Mouse (Mus musculus) liver, embryonic 15.5 days (tissue): ENCODE results near the gene Pir. TPM values are rescaled to one million over a fixed set of nuclear protein-coding genes. Genes with fewer than 3 reads are reported as not detected.

Experiments
- ATAC-seq: fragments of 200-750 bp; cut with Nextera tagmentation; 2 replicates; pipeline ENCODE4 v1.8.0; 2017; ENCODE audit warnings: moderate number of reproducible peaks, mild to moderate bottlenecking, moderate library complexity; ENCODE audit not compliant: insufficient read depth
- H3K27ac ChIP-seq: fragments of 300-500 bp; sonication (generic); replicated peaks from 2 replicates; pipeline ENCODE4 v1.5.1; 2015; ENCODE audit warnings: mild to moderate bottlenecking, inconsistent platforms
- H3K27me3 ChIP-seq: fragments of 300-500 bp; sonication (generic); 2 replicates; pipeline ENCODE4 v1.6.1; 2015; ENCODE audit warnings: mild to moderate bottlenecking, inconsistent platforms
- H3K36me3 ChIP-seq: fragments of 300-500 bp; sonication (generic); replicated peaks from 2 replicates; pipeline ENCODE4 v1.6.1; 2015; ENCODE audit warnings: moderate library complexity, mild to moderate bottlenecking, inconsistent platforms
- H3K4me1 ChIP-seq: fragments of 300-500 bp; sonication (generic); replicated peaks from 2 replicates; pipeline ENCODE4 v1.6.1; 2015; ENCODE audit warnings: inconsistent platforms
- H3K4me2 ChIP-seq: fragments of 300-500 bp; sonication (generic); 2 replicates; pipeline ENCODE4 v1.6.1; 2015; ENCODE audit warnings: moderate library complexity, mild to moderate bottlenecking, inconsistent platforms
- H3K4me3 ChIP-seq: fragments of 300-500 bp; sonication (generic); replicated peaks from 2 replicates; pipeline ENCODE4 v1.5.1; 2015; ENCODE audit warnings: mild to moderate bottlenecking, inconsistent platforms
- H3K9ac ChIP-seq: fragments of 300-500 bp; sonication (generic); 2 replicates; pipeline ENCODE4 v1.6.1; 2015; ENCODE audit warnings: moderate library complexity, mild to moderate bottlenecking, inconsistent platforms
- H3K9me3 ChIP-seq: fragments of 300-500 bp; sonication (generic); replicated peaks from 2 replicates; pipeline ENCODE4 v1.6.1; 2016; ENCODE audit warnings: inconsistent platforms
- WGBS: fragments of 180-500 bp; shearing (Covaris S2); methylation state at CpG from one replicate; pipeline ENCODE4 v1.1.7; 2015; ENCODE audit warnings: mixed read lengths; ENCODE audit not compliant: insufficient replicate concordance; 5-methylcytosine and 5-hydroxymethylcytosine counted together
- polyA plus RNA-seq: library from polyadenylated mRNA; unstranded; fragments of >200 nt; fragmentation: Nextera tagmentation; extraction: Ambion mirVana; gene quantifications from 2 replicates; pipeline ENCODE4 v1.2.1, GENCODE M21; 2015

Pir gene
- polyA plus RNA-seq, 1 experiment from 2014 or later: 20.9 TPM

DNA sequence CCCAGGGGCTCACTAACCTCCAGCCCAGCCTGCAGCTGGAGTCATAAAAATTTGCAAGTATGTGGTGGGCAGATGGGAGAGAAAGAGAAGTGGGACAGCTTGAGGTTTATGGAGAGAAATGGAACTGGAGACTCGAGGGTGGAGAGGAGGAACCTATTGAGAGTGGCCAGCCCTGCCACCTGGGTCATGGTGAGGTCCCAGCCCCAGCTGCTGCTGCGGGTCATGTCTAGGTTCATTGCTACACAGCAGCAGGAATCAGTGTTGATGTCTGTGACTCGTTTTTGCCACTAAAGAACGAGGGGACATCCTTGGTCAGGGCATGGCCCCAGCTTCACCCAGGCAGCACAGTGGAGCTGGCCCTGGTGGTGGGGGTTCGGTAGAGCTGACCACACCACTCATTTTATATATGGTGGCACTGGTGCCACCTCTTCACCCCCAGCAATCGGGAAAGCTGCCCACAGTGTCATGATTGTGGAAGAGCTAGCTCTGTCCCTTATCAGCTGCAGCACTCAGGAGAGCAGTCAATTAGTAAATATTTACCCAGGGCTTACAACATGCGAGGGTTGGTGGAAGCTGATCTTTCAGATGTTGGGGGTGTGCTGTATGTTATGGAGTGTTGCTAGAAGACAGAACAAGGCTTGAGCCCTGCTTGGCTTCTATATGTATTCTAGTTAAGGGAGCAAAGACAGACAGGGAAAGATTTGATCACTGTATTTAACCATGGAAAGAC is 11.9 kb downstream of the Pir start:
- H3K27ac ChIP-seq: peak overlapping the region; percentile 59; the same call in 1 of the 2 replicates
- no peaks in the 10 kb centered on the region for H3K27me3 ChIP-seq
- no peak overlapping the region for H3K4me3 ChIP-seq
- 36% methylated on average over 7 of the region's 7 CpGs for whole genome bisulfite sequencing
- no peak overlapping the region for H3K4me2 ChIP-seq
- no peaks in the 10 kb centered on the region for H3K4me1 ChIP-seq
- no peaks in the 10 kb centered on the region for H3K36me3 ChIP-seq
- no peaks in the 10 kb centered on the region for H3K9me3 ChIP-seq
- H3K9ac ChIP-seq: no peak overlapping the region
- ATAC-seq: peak; percentile 61

DNA sequence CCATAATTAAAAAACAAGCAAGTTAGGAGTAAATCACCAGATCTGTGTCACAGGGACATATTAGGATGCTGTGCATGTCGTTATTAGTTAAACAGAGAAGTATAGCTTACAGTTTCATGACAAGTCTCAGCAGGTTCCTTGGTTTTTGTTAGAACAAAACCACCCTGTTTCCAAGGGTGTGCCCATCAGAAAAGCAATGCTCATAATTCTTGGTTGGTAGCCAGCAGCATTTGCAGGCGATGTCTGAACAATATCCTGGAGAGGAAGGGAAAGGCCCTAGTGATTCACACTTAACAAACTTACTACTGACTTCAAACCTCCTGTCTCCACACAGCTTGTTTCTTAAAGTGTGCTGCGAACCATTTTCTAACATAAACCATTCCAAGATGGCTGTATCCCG is 14.6 kb downstream of the Pir start:
- Histone ChIP-seq H3K9me3 (no peaks in the 10 kb centered on the region), H3K27ac (no peak overlapping the region), H3K4me3 (no peak overlapping the region), H3K27me3 (no peaks in the 10 kb centered on the region), H3K4me1 (no peaks in the 10 kb centered on the region), H3K36me3 (no peaks in the 10 kb centered on the region), H3K9ac (no peak overlapping the region), H3K4me2 (no peak overlapping the region)
- ATAC-seq: no peak
- WGBS: 67% methylated on average over 4 of the region's 4 CpGs

DNA sequence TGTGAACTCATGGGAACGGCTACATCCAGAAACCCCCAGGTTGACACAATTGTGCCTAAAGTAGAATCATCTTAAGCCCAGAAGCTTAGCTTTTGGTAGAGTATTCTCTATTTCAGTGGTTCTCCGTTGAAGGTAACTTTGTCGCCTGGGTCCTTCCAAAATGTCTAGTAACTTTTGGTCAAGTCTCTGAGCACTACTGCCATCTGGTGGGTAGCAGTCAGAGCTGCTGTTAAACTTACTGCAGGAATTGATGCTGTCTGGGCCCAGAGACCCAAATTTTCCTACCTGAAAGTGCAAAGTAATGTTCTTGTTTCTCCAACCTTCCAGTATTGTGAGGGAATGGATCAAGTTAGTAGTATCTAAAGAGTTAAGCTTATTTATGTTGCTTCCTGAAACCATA is 17.9 kb downstream of the Pir start:
- H3K4me1 ChIP-seq: no peaks in the 10 kb centered on the region
- no peak overlapping the region for H3K9ac ChIP-seq
- no peak for ATAC-seq
- H3K27ac ChIP-seq: no peak overlapping the region
- no peaks in the 10 kb centered on the region for H3K27me3 ChIP-seq
- no peaks in the 10 kb centered on the region for H3K36me3 ChIP-seq
- no peak overlapping the region for H3K4me2 ChIP-seq
- H3K9me3 ChIP-seq: no peaks in the 10 kb centered on the region
- no peak overlapping the region for H3K4me3 ChIP-seq
- 53% methylated on average over 3 of the region's 3 CpGs for WGBS

DNA sequence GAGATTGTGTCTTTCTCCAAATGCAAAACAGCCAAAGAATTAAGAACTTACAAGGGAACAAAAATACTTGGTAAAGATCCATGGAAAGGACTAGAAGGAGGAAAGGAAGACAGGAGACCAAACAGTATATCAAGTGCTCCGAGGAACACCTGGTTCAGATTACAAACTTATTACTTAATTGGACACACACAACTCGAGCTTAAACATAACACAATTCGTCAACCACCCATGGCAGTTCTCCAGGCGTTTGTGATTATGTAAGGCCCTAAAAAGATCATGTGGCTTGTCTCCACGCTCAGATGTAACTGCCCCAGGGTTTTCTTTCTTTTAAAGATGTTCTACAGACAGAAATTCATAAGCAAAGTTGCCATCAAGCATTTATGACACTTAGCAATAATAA is 22.0 kb downstream of the Pir start:
- no peak for ATAC-seq
- no peaks in the 10 kb centered on the region for H3K36me3 ChIP-seq
- H3K4me1 ChIP-seq: no peaks in the 10 kb centered on the region
- H3K9me3 ChIP-seq: no peaks in the 10 kb centered on the region
- H3K4me3 ChIP-seq: no peak overlapping the region
- H3K27me3 ChIP-seq: no peaks in the 10 kb centered on the region
- no peak overlapping the region for H3K9ac ChIP-seq
- no peak overlapping the region for H3K4me2 ChIP-seq
- WGBS: 42% methylated on average over 5 of the region's 5 CpGs
- no peak overlapping the region for H3K27ac ChIP-seq

DNA sequence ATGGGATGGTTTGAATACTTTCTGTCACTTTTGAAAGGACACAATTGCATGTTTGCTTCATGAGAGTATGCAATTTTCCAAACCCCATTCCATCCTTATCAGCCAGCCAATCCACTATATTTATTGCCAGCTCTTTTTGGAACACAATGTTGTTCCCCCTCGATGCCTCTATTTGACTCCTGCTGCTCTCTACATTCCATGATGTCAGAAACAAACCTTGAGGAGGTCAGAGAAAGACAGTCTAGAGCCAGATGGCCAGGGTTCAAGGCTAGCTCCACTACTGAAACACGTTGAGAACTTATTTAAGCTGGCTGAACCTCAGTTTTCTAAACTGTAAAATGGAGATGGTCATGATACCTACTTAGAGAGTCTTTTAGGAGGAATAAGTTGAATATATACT is 37.1 kb downstream of the Pir start:
- no peak overlapping the region for H3K27ac ChIP-seq
- H3K9me3 ChIP-seq: no peaks in the 10 kb centered on the region
- no peaks in the 10 kb centered on the region for H3K27me3 ChIP-seq
- H3K9ac ChIP-seq: no peak overlapping the region
- no peaks in the 10 kb centered on the region for H3K36me3 ChIP-seq
- ATAC-seq: no peak
- H3K4me3 ChIP-seq: no peak overlapping the region
- no peaks in the 10 kb centered on the region for H3K4me1 ChIP-seq
- H3K4me2 ChIP-seq: no peak overlapping the region
- WGBS: 48% methylated on average over 2 of the region's 2 CpGs

DNA sequence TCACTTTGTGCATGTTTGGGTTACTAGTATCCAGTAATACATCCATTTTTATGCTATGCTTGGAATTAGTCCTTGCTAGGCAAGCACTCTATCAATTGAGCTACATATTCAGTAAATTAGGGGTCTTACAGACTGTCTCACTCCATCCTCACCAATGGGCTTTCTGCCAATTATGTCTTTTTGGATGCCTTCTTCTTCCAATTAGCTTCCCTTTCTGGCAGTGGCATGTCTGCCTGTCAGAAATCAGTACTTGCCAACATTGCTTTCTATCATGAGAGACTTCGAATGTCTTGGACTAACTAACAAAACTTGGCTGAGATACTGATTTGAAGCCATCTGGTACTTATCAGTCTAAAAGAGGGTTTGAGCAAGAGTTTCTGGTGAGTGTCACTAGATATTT is 44.7 kb downstream of the Pir start:
- no peak for ATAC-seq
- Histone ChIP-seq H3K27ac (no peak overlapping the region), H3K4me3 (no peak overlapping the region), H3K4me1 (no peaks in the 10 kb centered on the region), H3K36me3 (no peaks in the 10 kb centered on the region), H3K27me3 (no peaks in the 10 kb centered on the region), H3K9me3 (no peaks in the 10 kb centered on the region), H3K9ac (no peak overlapping the region), H3K4me2 (no peak overlapping the region)
- WGBS: 53% methylated on average over 1 of the region's 1 CpGs

DNA sequence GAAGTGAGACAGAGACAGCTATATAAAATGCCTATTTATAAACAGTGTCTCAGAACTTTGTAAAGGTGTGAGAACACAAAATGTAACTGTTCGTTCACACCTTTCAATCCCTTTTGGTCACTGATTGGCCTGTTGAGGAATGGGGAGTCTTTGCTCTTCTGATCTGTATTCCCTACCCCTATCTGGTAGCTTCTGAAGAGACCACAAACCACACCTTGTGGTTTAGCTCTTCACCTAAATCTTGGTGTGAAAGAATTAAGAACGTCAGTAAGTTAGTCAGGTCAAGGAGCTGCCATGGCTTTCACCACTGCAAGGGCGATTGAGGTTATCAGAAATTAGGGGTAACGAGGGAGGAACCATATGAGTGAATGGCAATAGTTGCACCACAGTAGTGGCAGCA is 49.4 kb downstream of the Pir start:
- Histone ChIP-seq H3K9me3 (no peaks in the 10 kb centered on the region), H3K27ac (no peak overlapping the region), H3K27me3 (no peaks in the 10 kb centered on the region), H3K36me3 (no peaks in the 10 kb centered on the region), H3K4me2 (no peak overlapping the region), H3K9ac (no peak overlapping the region), H3K4me1 (no peaks in the 10 kb centered on the region), H3K4me3 (no peak overlapping the region)
- ATAC-seq: no peak
- WGBS: 64% methylated on average over 4 of the region's 4 CpGs

DNA sequence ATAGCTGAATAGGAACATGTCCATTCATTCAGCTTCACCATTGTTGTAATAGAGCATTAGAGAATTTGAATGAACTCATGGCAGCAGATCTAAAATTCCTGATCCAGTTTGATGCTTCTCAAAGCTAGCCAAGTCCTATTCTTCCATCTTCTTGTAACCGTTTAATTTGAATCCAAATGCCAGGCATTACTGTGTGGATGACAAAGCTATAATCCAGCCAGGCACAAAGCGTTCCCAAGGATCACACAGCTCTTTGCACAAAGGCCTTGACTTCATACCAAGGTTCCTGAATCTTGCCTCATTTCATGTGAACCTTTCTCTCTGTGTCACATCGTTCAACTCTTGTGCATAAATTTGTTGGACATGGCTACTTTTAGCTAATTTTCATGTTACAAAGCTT is 50.9 kb downstream of the Pir start:
- ATAC-seq: no peak
- no peak overlapping the region for H3K4me3 ChIP-seq
- no peaks in the 10 kb centered on the region for H3K36me3 ChIP-seq
- no peaks in the 10 kb centered on the region for H3K9me3 ChIP-seq
- H3K4me2 ChIP-seq: no peak overlapping the region
- no peak overlapping the region for H3K27ac ChIP-seq
- no peak overlapping the region for H3K9ac ChIP-seq
- H3K4me1 ChIP-seq: no peaks in the 10 kb centered on the region
- WGBS: 72% methylated on average over 3 of the region's 3 CpGs
- no peaks in the 10 kb centered on the region for H3K27me3 ChIP-seq

DNA sequence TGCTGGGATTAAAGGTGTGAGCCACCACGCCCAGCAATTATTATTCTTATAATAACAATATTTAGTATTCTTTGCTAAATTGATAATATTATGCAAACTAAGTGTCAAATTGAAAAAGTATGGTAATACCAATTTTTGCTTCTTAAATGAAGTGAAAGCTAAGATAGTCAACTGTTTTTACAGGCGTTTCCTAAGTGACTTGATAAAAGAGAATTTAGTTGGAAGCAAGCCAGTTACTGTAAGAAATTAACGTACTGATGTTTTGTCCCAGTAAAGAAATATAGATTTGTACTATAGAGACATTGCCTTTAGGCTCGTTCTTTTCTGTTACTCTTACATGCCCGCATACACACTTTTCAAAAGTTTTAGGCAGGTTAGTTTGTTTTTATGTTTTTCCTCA is 53.3 kb downstream of the Pir start:
- H3K27ac ChIP-seq: no peak overlapping the region
- H3K36me3 ChIP-seq: no peaks in the 10 kb centered on the region
- H3K27me3 ChIP-seq: no peaks in the 10 kb centered on the region
- no peaks in the 10 kb centered on the region for H3K9me3 ChIP-seq
- no peak overlapping the region for H3K9ac ChIP-seq
- no peak overlapping the region for H3K4me3 ChIP-seq
- WGBS: 71% methylated on average over 5 of the region's 5 CpGs
- no peaks in the 10 kb centered on the region for H3K4me1 ChIP-seq
- ATAC-seq: no peak
- H3K4me2 ChIP-seq: no peak overlapping the region

DNA sequence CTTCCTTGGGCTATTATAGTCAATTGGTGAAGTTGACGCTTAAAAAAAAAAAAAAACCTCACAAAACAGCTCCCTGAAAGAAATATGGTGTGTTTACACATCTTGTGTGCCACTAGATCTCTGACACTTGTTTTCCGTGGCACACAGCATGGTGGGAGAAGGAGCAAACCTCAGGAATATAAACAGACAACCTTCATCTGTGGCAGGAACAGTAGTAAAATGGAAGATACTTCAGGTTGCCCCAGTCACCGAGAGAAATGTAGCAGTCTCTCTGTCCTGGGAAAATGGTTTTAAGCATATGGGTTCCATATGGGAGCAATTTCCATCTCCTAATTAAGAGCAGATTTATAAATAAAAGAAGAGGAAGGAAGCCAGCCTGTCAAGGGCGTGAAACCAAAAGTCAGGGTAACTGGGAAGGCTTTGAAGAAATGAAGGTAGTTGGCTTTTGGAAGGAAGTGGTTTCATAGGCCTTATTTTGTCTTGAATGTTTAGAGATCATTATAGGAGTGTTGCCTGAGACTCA is 54.3 kb downstream of the Pir start:
- 48% methylated on average over 4 of the region's 4 CpGs for WGBS
- Histone ChIP-seq H3K9ac (no peak overlapping the region), H3K27me3 (no peaks in the 10 kb centered on the region), H3K4me2 (no peak overlapping the region), H3K36me3 (no peaks in the 10 kb centered on the region), H3K4me1 (no peaks in the 10 kb centered on the region), H3K9me3 (no peaks in the 10 kb centered on the region), H3K27ac (no peak overlapping the region), H3K4me3 (no peak overlapping the region)
- ATAC-seq: no peak

DNA sequence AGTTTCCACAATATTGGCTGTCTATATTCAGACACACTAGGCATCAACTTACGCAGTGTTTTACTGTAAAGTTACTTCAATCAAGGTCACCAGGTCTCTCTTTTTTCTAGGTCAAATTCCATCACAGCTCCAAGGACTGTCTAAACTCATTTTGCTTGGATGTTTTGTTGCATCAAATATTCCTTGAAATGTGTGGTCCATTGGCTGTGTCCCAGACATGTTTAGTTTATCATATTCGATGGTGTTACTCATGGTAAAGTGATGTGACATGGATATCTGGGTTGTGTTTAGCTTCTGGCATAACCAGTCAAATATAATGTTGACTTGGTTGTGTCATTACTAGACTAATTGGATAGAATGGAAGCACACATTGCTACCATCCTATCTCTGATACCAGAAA is 61.2 kb downstream of the Pir start:
- Histone ChIP-seq H3K27me3 (no peaks in the 10 kb centered on the region), H3K36me3 (no peaks in the 10 kb centered on the region), H3K4me1 (no peaks in the 10 kb centered on the region), H3K4me3 (no peak overlapping the region), H3K9me3 (no peaks in the 10 kb centered on the region), H3K27ac (no peak overlapping the region), H3K9ac (no peak overlapping the region), H3K4me2 (no peak overlapping the region)
- WGBS: 72% methylated on average over 2 of the region's 2 CpGs
- ATAC-seq: no peak

DNA sequence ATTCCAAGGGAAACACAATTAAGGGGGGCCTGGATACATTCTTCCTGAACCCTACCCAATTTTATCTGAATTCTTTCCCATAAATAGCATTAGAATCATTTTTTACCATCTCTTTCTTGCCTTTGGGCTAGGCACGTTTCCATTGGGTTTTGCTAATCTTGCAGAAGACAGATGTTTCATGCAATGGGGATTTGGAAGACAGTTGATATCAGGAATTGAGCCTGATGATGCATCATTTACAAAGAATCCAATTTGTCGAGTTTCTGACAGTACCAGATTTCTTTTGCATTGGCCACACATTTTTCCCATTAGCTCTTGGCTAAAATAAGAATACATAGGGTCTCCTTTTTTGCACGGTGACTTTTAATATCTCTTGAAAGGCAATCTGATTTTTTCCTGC is 61.6 kb downstream of the Pir start:
- Histone ChIP-seq H3K4me2 (no peak overlapping the region), H3K36me3 (no peaks in the 10 kb centered on the region), H3K27ac (no peak overlapping the region), H3K9ac (no peak overlapping the region), H3K4me3 (no peak overlapping the region), H3K27me3 (no peaks in the 10 kb centered on the region), H3K9me3 (no peaks in the 10 kb centered on the region), H3K4me1 (no peaks in the 10 kb centered on the region)
- WGBS: 59% methylated on average over 3 of the region's 3 CpGs
- ATAC-seq: no peak
